Mouse (Mus musculus) gastrocnemius, postnatal 14 days (tissue): ENCODE results near the gene Scamp1. TPM values are rescaled to one million over a fixed set of nuclear protein-coding genes. Genes with fewer than 3 reads are reported as not detected.

Experiments
- DNase-seq: peaks from one replicate; pipeline ENCODE4 v3.0.0; 2021; ENCODE audit warnings: mixed read lengths
- intact Hi-C: fragments of 180-260 bp; cut with DNase I; formaldehyde crosslinking; loops from one replicate; pipeline ENCODE4 v1.15.1; 2025; ENCODE audit warnings: low total_unique reads
- total RNA-seq, 2 experiments: library from RNA; stranded (reverse); gene quantifications; 2 replicates each; pipeline ENCODE4 v1.2.3; 2021

The Scamp1 gene
- total RNA-seq, 2 experiments from 2014 or later, result 17.7 to 22.1 TPM

DNA sequence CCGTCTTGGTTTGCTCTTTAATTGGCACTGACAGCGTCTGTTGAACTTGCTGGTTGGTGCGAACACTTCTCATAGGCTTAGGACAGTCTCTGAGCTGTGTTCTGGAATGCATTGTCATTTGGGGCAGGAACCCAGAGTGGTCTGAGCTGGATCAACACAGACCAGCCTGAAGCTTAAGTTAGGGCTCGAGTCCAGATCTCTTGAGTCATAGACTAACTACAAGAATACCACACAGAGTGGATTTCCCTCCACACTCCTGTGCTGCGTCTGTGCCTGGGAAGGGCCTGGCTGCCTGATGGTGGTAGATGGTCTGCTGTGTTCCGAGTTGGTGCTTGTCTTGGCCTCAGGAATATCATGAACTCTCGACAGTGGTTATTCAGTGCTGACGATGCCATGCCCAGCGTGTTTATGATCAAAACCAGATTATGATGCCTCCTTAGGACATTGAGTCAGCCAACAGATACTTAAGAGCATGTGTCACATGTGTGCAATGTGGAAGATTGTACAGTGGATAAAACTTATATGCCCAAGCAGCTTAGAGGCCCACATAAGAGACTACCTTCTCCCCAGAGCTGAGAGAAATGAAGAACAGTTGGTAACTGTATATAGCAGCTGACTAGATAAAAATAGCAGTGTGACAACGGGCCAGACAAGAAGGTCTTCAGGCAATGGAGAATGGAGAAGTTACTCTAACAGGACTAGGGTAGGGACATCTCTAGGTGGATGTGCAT, 100.8 kb downstream of the Scamp1 start:
- intact Hi-C loops, result no loop called here
- no peak for DNase-seq

DNA sequence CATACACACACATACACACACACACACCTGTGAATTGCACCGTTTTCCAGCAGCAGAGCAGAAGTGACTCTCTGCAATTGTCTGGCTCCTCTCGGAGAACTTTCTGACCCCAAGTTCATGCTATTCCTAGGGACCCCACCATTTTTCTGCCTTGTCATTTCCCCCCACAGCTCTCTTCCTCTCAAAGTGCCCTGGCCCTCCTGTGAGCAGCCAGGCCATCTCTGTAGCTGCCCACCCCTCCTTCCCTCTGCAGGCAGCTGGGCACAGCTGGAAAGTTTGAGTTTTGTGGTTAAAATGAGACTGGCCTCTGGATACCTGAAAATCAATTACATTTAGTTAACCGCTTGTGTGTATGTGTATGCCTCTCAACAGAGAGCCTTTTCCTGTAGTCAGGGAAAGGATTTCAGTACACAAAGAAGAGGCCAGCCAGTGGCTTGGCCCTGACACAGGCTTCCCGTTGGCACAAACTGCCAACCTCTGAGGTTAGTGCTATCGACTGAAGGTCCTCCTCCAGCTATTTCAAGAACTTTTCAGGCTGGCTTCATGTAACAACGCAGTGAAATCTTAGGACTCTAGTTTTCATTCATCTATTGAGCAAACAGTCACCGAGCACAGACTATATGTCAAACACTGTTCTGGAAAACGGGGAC, 102.2 kb downstream of the Scamp1 start:
- intact Hi-C loops, result no loop called here
- no peak for DNase-seq

DNA sequence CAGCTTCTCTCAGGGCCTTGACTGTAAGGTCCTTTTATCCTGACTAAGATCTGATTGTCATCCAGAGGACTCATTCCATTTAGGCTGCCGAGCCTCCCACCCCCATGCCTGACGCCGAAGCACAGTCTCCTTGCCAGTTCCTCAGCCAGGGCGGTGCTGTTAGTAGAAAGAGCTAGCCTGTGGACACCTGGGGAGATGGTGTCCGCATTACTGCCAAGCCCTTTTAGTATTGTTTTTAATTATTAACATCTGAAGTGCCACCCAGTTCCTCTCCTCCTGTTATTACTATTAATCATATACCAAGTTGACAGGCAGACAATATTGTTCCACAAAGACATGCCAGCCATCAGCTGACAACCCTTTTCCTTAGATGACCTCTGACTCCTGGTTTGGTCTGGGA, 103.6 kb downstream of the Scamp1 start:
- DNase-seq, result no peak
- intact Hi-C loops, result no loop called here

DNA sequence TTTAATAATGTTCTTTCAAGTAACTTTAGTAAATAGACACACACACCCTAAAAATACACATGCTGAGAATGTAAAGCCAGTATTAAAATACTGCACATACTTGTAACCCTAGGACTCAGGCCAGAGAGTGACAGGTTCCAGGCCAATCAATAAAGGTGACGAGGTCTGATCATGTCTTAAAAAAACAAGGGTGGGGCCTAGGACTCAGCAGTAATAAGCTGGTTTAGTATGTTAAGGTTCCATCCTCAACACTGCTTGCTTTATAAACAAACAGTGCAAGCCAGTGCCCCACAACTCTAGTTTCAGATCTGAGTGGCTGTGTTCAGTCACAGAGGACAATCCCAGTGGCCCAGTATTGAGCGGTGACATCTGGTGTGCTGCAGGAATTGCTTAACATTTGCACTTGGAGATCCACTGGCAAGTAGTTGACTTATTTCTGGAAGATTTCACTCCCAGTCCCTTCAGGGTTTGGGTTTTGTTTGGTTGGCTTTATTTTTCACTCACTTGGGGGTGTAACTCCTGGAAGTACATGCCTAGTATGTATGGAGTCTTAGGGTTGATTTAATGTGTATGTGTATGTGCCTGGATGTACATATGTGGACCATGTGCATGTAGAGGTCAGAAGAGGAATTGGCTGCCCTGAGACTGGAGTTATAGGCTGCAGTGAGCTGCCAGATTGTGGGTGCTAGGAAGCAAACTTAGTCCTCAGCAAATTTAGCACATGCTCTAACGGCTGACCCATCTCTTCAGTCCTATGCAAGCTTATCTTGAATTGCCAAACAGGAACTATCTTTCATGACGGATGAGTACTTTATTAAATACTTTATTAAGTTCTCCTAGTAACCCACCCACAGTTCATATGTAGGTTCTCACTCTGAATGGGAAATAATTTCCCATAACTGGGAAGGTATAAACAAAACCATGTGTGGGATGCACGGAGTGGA, 104.9 kb downstream of the Scamp1 start:
- DNase-seq, result no peak
- intact Hi-C loops, result no loop called here

DNA sequence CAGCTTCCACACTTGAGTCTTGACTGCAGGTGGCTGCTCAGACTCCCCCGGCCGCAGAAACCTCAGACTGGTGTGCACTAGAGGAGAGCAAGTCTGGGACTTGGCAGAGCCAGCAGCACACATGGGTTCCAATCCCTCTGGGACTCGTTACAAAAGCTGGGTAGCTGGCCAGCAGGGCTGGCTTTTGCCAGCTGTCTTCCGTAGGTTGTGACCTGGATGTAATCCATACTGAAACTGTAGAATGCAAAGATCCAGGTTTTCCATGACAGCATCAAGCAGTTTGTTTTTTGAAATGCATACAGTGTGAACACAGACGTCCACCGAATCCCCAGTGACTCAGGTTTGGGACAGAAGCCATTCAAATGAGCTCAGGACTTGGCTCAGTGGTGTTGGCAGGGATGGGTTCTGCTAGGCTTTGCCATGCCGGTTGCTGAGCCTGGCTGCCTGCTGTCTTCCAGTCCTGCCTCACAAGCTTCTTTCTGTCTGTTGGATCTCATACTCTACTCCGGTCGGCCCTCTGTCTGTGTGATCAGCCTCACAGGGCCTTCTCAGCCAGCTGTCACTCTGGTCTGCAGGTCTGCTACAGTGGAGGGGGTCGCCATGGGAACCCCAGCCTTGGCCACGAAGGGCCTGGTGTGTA, 107.1 kb downstream of the Scamp1 start:
- DNase-seq, result peak; percentile 67
- intact Hi-C loops, result no loop called here

DNA sequence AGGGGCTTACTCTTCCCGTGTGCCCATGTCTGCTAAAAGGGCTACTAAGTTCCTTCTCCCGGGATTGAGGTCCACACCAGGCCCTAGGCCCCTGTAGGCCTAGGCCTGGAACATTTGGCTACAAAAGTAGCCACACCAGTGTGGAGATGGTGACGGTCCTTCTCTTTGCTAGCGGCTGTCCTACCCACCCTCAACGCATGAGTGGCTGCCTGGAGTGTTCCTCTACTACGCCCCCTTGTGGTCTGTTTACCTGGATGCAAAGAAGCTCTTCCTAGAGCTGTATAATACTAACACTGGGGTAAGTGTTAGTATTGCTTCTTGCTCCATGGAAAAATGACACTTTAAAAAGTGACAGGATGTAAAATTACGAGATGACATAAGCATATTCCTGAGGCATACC, 108.5 kb downstream of the Scamp1 start:
- peak; percentile 47 for DNase-seq
- intact Hi-C loops, result no loop called here

DNA sequence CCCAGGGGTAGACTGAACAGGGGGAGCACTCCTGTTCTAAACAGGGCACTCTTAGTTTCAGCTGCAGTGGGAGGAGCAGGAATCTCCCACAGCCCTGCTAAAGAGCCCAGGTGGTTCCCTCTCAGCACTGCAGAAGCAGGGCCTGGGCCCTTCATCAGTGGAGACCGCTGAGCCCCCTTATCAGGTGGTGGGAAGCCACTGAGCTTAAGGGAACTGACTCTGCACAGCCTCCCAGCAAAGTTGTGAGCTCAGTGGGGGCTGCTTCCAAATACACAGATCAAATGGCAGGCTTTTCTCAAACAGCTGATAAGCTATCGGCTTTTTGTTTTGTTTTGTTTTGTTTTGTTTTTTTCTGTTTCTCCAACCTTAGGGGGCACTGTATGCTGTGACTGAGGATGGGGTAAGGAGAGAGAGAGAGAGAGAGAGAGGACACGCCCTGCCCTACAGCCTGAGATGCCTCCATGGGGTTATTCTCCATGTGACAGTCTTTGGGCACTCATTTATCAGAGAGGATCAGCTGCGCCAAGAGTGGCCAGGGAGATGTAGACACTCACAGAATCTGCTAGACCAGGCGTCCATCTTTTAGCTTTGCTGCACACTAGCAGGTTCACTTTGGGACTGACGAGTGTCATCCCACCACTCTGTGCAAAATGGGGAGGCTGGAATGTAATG, 110.1 kb downstream of the Scamp1 start:
- no peak for DNase-seq
- intact Hi-C loops, result no loop called here

DNA sequence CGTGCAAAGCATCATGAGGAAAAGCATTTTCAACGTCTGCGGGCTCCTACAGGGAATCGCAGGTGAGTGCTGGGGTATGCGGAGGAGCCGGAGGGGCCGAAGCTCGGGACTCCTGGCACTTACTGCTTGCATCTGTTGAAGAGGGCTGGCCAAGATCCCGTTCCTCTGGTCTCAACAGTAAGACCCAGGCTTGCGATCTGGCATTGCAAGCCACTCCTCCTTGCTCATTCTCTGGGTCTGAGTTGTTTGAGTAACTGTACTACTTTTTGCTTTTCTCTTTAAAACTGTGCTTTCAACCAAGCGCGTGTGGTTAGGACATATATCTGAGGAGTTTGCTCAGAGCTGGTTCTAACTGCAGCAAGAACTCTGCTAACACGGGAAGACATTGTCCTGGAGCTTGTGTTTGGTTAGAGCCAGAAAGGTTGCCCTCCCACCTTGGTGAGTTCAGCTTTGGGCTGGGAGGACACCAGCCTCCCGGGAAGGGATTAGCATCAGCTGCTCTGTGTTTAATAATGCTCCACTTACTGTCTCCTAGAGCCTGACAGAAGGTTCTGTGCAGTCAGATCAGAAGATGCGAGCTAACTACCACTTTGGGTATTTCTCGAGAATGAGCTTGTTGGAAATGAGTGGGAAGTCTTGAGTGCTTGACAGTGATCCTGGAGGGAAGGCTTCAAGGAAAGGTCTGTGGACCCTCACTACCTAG, 110.9 kb downstream of the Scamp1 start:
- intact Hi-C loops, result no loop called here
- peak; percentile 39 for DNase-seq

DNA sequence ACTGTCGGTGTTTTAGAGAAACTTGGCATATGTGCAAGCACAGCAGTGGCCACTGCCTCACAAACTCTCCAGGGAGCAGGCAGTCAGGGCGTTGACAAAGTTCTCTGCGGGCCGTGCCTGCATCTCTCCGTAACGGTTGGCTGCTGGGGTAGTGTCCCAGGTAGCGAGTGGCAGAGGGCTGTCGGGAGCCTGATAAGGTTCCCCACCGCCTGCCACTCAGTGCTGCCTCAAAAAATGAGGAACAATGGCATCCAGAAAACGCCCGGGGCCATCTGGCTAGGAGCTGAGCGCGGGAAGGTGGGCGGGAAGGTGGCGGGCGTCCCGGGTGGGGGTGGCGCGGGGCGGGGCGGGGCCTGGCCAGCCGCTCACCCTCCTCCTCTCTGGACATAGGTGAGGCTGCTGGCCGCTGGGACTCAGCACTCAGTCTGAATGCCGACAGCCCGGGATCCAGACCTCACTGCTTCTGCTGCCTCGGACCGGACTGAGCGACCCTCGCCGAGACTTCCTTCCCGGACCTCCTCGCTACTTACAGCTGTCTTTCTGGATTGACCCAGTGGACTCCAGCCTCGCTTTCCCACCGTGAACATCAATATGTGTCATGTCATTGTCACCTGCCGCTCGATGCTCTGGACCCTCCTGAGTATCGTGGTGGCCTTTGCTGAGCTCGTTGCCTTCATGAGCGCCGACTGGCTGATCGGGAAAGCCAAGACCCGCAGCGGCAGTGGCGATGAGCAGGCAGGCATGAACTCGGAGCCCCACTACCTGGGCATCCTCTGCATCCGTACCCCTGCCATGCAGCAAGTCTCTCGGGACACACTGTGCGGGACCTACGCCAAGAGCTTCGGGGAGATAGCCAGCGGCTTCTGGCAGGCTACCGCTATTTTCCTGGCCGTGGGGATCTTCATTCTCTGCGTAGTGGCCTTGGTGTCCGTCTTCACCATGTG, 111.8 kb downstream of the Scamp1 start:
- intact Hi-C loops, result no loop called here
- peak; percentile 44 for DNase-seq

DNA sequence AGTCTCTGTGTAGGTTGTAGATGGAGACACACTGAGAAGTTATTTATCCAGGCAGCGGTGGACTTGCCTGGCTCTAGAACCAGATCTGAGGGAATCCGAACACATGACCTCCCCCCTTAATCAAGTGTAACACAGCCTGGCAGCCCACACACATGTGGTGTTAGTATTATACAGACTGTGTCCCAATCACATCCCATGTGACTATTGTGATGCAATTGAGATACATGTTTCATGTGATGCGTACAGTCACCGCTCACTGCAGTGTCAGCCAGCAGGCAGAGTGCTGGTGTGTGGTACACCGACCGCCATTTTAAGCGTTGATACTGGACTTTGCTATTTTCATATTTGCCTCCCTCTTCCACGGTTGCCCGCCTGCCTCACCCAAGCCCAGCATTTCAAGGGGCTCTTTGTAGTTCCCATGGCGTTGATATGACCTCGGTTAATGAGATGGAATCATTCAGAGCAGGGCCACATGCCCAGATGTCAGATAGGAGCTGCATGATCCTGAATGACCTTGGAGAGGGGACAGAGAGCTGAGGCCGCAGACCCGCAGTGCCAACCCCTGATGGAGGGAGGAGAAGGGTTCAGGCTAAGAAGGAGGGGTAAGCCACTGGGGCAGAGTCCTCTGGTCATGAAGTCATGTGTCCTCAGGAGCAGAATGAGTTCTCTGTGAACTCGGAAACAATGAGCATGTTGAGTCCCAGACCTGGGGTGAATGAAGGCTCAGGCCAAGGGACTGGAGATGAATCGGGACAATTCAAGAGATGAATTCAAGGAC, 112.9 kb downstream of the Scamp1 start:
- no peak for DNase-seq
- intact Hi-C loops, result no loop called here

DNA sequence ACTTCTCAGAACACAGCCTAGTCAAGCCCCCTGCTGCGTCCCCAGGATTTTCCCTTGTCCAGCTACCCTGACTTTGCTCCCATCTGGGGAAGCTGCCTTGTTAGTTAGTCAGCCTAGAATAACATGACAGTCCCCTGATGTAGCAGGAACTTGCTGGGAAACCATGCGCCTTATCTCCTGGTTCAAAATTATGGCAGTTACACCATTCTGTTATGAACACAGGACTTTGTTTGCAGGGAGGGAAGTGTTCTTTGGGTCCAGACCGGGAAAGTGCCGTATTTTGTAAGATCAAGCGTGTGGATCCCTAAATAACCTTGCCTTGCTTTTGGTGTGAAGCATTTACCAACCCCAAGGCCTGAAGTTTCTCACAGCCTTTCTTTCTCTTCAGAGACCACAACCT, 114.0 kb downstream of the Scamp1 start:
- no peak for DNase-seq
- intact Hi-C loops, result no loop called here

DNA sequence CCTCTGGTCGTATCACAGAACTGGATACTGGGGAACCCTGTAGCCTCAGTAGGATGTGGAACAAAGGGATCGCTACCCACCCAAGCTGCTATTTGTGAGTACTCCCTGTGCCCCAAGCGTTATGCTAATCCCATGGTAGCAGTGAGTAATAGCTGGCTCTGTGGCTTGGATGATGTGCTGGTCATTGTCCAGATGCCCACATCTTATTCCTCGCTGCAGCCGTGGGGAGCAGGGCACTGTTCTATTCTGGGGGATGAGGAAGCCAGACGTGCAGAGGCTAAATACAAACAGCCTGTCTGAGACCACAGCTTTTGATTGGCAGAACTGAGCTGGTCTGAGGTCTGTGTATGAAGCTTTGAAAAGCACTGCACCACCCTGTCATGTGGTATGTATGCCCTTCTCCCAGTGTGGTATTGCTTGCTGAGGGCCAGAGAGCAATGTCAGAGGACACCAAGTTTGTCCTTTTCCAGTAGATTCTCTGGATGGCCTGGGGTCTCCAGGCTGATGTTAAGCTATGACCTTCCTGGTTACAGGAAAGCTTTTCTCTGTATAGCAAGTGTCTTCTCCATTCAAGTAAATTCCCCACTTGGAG, 116.2 kb downstream of the Scamp1 start:
- intact Hi-C loops, result no loop called here
- no peak for DNase-seq

DNA sequence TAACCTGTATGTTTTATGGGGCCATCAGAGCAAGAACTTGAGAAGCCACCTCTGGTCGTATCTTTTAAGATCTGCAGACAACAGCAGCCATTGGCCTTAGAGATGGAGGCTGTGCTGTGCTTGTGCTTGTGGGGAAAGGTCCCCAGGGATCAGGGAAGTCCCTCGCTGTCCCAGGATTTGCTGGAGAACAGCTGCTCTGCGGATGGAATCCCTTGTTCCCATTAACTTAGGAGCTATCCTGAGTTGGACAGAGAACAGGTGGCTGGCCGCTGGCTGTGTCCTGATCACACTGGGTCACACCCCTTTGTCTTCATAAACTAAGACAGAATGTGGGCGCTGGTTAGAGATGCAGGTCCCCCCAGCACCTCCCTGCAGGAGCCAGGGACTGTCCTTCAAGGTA, 117.3 kb downstream of the Scamp1 start:
- intact Hi-C loops, result no loop called here
- no peak for DNase-seq

DNA sequence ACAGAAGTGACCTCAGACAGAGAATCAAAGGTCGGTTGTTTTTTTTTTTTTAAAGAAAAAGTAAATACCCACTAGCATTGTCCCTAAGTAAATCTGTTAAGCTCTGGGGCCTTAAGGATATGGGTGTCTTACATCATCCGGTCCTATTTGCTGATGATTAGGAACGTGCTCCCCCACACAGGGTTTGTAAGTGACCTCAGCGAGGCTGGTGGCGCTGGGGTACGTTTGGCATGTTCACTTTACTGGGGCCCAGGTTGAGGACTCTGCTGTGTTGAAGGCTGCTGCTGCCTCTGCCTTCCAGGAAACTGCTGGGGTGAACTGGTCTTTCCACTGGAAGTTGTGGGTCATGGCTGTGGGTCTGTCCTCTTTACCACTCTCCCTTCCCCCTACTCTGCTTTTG, 121.2 kb downstream of the Scamp1 start:
- intact Hi-C loops, result no loop called here
- no peak for DNase-seq

DNA sequence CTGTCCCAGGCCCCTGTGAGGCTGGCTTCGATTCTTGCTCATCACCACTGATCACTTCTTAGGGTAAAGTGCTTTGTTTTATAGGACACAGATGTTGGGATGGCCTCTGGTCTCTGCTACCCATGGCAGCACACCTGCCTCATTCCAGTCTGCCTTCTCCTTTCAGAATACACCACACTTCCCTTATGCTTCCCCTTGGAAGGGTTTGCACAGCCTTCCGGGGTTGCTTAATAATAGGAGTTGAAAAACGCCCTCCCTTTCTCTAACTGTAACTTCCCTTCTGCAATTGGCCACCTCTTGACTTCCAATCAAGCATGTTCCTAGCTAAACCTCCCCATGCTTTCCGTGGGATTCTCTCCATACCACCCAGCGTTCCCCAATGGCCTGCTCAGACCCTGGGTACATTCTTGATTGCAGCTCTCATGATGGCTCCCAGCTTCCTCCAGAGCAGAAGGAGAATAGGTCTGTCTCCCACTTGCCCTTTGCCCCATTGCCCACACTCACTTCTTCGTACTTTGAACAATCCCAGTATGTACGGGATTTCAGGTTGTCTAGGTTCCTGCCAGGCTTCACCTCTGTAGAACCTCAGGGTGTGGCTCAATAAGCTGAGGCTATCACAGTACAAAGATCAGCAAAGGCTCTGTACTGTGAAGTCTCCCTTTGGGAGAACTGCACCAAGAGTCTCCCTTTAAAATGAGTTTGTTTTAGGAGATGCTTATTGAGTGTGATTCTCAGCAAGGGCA, 126.0 kb downstream of the Scamp1 start:
- intact Hi-C loops, result loop anchor here (5.0 kb wide), 1 partner anchor 1547 kb away; the partner anchor contains the start of gene Serinc5

More for the DNA sequence above, 126.0 kb downstream of the Scamp1 start:
- DNase-seq, result no peak
